Mouse (Mus musculus) liver, adult (tissue): ENCODE data around the gene Mitf.

Experiments used
- GATA4 ChIP-seq: IDR thresholded peaks from 2 replicates; pipeline ENCODE4 v1.6.1; 2014; ENCODE audit warnings: mild to moderate bottlenecking, low read length; ENCODE audit not compliant: insufficient replicate concordance

The Mitf gene

GRCm38 (mm10) chr6:97848191-97848857 lies 41.5 kb downstream of the Mitf start:
- TF ChIP-seq GATA4: no peak

- no peak for TF ChIP-seq GATA4
Observed at GRCm38 (mm10) chr6:97854236-97854635, 47.4 kb downstream of the Mitf start.

- TF ChIP-seq GATA4: no peak
Observed at GRCm38 (mm10) chr6:97855420-97856170, 48.7 kb downstream of the Mitf start.

GRCm38 (mm10) chr6:97856502-97856901 lies 49.6 kb downstream of the Mitf start:
- no peak for TF ChIP-seq GATA4

GRCm38 (mm10) chr6:97857690-97858089 lies 50.8 kb downstream of the Mitf start:
- no peak for TF ChIP-seq GATA4

GRCm38 (mm10) chr6:97866575-97866974 lies 59.7 kb downstream of the Mitf start:
- TF ChIP-seq GATA4: no peak

GRCm38 (mm10) chr6:97868005-97868404 lies 61.2 kb downstream of the Mitf start:
- TF ChIP-seq GATA4: no peak

- TF ChIP-seq GATA4: no peak
Observed at GRCm38 (mm10) chr6:97869953-97870352, 63.1 kb downstream of the Mitf start.

- TF ChIP-seq GATA4: 0 out of 2 replicates have a peak, but pooled peaks have one; percentile 13
Observed at GRCm38 (mm10) chr6:97871296-97872030, 64.6 kb downstream of the Mitf start.

- TF ChIP-seq GATA4: no peak
Observed at GRCm38 (mm10) chr6:97873102-97873501, 66.2 kb downstream of the Mitf start.

GRCm38 (mm10) chr6:97876990-97877389 lies 70.1 kb downstream of the Mitf start:
- no peak for TF ChIP-seq GATA4

- TF ChIP-seq GATA4: no peak
Observed at GRCm38 (mm10) chr6:97877492-97877891, 70.6 kb downstream of the Mitf start.

GRCm38 (mm10) chr6:97880363-97880762 lies 73.5 kb downstream of the Mitf start:
- TF ChIP-seq GATA4: no peak

GRCm38 (mm10) chr6:97881935-97882334 lies 75.1 kb downstream of the Mitf start:
- TF ChIP-seq GATA4: no peak

GRCm38 (mm10) chr6:97882931-97883330 lies 76.1 kb downstream of the Mitf start:
- TF ChIP-seq GATA4: no peak

GRCm38 (mm10) chr6:97883496-97883895 lies 76.6 kb downstream of the Mitf start:
- TF ChIP-seq GATA4: no peak

- no peak for TF ChIP-seq GATA4
Observed at GRCm38 (mm10) chr6:97884971-97885370, 78.1 kb downstream of the Mitf start.

- TF ChIP-seq GATA4: no peak
Observed at GRCm38 (mm10) chr6:97885606-97886005, 78.8 kb downstream of the Mitf start.
